Mouse (Mus musculus) forebrain, embryonic 10.5 days (tissue): Measurements from ENCODE around the gene Smn1. TPM values are rescaled to one million over a fixed set of nuclear protein-coding genes. Genes with fewer than 3 reads are reported as not detected.
"Not testable (repeated sequence)": the region's sequence is repeated elsewhere in the genome, so short reads cannot be mapped to it uniquely, and the experiment has no call there.

Experiments
- DNase-seq: peaks from one replicate; pipeline ENCODE4 v3.0.0-alpha.2; 2017; ENCODE audit warnings: low spot score; ENCODE audit errors: extremely low spot score
- H3K27ac ChIP-seq: fragments of 300-500 bp; sonication (generic); 2 replicates; pipeline ENCODE4 v1.5.1; 2016; ENCODE audit warnings: mild to moderate bottlenecking
- H3K27me3 ChIP-seq: fragments of 300-500 bp; sonication (generic); 2 replicates; pipeline ENCODE4 v1.6.1; 2016; ENCODE audit warnings: mild to moderate bottlenecking; ENCODE audit not compliant: poor library complexity, severe bottlenecking
- H3K36me3 ChIP-seq: fragments of 300-500 bp; sonication (generic); replicated peaks from 2 replicates; pipeline ENCODE4 v1.6.1; 2016; ENCODE audit warnings: mild to moderate bottlenecking, moderate library complexity
- H3K4me1 ChIP-seq: fragments of 300-500 bp; sonication (generic); 2 replicates; pipeline ENCODE4 v1.6.1; 2016
- H3K4me3 ChIP-seq: fragments of 300-500 bp; sonication (generic); 2 replicates; pipeline ENCODE4 v1.5.1; 2016; ENCODE audit warnings: mild to moderate bottlenecking, moderate library complexity
- H3K9me3 ChIP-seq: fragments of 300-500 bp; sonication (generic); 2 replicates; pipeline ENCODE4 v1.6.1; 2016; ENCODE audit warnings: mild to moderate bottlenecking, moderate library complexity
- WGBS: fragments of 180-500 bp; shearing (Covaris S2); methylation state at CpG from one replicate; pipeline ENCODE4 v1.1.7; 2016; 5-methylcytosine and 5-hydroxymethylcytosine counted together
- polyA plus RNA-seq: library from polyadenylated mRNA; unstranded; fragments of >200 nt; fragmentation: Nextera tagmentation; extraction: Ambion mirVana; gene quantifications from 2 replicates; pipeline ENCODE4 v1.2.1, GENCODE M21; 2016

Smn1 gene
- polyA plus RNA-seq, 1 experiment from 2014 or later = 90.5 TPM

DNA sequence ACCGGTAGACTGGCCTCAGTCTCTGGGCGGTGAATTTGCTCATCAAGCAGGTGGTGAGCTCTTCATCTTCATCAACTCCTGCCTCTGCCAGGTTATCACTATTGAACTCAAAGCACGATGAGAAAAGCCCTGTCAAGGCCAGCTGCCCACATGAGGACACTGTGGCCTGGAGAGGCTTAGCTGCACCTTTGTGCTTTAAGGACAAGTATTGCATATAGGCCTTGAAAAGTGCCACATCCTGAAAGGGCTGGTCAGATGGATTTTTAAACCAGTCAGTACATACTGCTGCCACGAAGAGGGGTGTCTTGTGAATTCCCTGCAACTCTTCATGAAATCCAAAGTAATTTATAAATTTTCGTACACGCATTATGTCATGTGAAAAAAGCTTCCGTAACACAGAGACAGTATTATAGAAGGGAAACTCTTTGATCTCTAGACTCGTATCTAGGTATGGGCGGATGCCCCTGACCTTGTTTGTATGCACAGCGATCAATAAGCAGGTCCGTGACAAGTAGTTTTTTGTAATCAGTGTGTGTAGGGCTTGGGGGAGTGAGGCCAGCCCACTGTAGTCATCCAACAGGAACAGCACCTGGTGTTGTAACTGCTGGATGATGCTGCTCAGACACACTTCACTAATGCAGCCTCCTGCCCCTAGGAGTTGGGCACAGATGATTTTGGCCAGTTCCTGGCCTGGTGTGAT, 36.7 kb downstream of the Smn1 start:
- DNase-seq, H3K27ac ChIP-seq, H3K27me3 ChIP-seq, H3K4me1 ChIP-seq, H3K36me3 ChIP-seq, H3K4me3 ChIP-seq, H3K9me3 ChIP-seq: not testable (repeated sequence)
- 88% methylated on average over 11 of the region's 11 CpGs for WGBS

- not testable (repeated sequence) for H3K36me3 ChIP-seq, H3K4me3 ChIP-seq, DNase-seq
Observed at GRCm38 (mm10) chr13:100162467-100162866, 37.8 kb downstream of the Smn1 start.

GRCm38 (mm10) chr13:100166378-100166777, 41.7 kb downstream of the Smn1 start:
- not testable (repeated sequence) for H3K36me3 ChIP-seq, H3K9me3 ChIP-seq, H3K27ac ChIP-seq, DNase-seq, H3K4me3 ChIP-seq, H3K27me3 ChIP-seq, H3K4me1 ChIP-seq
- WGBS = 70% methylated on average over 2 of the region's 2 CpGs

More at GRCm38 (mm10) chr13:100162467-100162866, 37.8 kb downstream of the Smn1 start:
- not testable (repeated sequence) for H3K4me1 ChIP-seq, H3K27ac ChIP-seq, H3K9me3 ChIP-seq, H3K27me3 ChIP-seq

DNA sequence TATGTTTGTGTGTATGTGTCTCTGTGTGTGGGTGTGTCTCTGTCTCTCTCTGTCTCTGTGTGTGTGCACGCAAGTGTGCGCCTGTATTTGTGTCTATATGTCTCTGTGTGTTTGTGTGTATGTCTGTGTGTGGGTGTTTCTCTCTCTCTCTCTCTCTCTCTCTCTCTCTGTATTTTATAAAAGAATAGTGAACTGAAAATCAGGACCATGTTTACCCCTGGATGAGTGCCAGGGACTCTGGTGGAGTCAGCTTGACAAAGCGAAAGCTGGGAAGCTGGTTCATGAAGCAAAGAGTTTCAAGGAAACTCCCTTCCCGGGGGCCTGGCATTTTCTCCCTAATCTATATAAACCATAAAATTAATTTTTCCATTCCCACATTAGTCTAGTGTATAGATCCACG, 49.7 kb downstream of the Smn1 start:
- H3K4me3 ChIP-seq, H3K27me3 ChIP-seq, H3K27ac ChIP-seq, H3K9me3 ChIP-seq, H3K4me1 ChIP-seq, DNase-seq, H3K36me3 ChIP-seq: not testable (repeated sequence)
- 96% methylated on average over 4 of the region's 5 CpGs for WGBS

DNA sequence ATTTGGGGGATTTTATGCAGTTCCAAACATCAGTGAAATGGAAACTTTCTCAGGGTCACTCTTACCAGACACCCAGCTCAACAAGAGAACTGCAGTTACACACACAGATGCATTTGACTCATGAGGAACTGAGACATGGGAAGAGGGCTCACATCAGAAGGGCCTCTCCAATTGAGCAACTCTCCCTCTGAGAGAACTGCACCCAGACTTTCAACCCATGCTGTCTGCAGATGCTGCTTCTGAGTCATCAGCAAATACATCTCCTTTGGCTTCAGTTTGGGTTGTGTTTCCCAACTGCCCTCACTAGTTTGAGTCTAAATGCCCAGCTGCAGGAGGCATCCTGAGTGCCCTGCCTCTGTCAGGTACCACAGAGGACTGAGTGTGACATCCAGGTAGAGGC, 58.5 kb downstream of the Smn1 start:
- H3K27ac ChIP-seq, H3K27me3 ChIP-seq, H3K4me3 ChIP-seq, H3K9me3 ChIP-seq, DNase-seq, H3K4me1 ChIP-seq, H3K36me3 ChIP-seq: not testable (repeated sequence)

Other genes starting within 250 kb of the Smn1 start
- 0.53 and 0.95 TPM in 2 replicates for gene Cartpt, start 223.8 kb upstream of the Smn1 start, polyA plus RNA-seq
- 41.7 and 42.0 TPM in 2 replicates for gene Mccc2, start 109.2 kb upstream of the Smn1 start, polyA plus RNA-seq
- 26.1 and 27.3 TPM in 2 replicates for gene Bdp1, start 20.8 kb upstream of the Smn1 start, polyA plus RNA-seq
- gene Serf1, start 16.8 kb upstream of the Smn1 start, polyA plus RNA-seq = 141 and 142 TPM in 2 replicates
- 0.15 and 0.20 TPM in 2 replicates for gene Naip2, start 77.2 kb downstream of the Smn1 start, polyA plus RNA-seq
- 0.04 TPM in 1 of 2 replicates, not detected in the other for gene Naip5, start 121.5 kb downstream of the Smn1 start, polyA plus RNA-seq
- gene Naip6, start 192.8 kb downstream of the Smn1 start, polyA plus RNA-seq = 0.02 and 0.07 TPM in 2 replicates